Mouse (Mus musculus) kidney, embryonic 14.5 days (tissue): ENCODE data around the gene Gm11032. TPM values are rescaled to one million over a fixed set of nuclear protein-coding genes. Genes with fewer than 3 reads are reported as not detected.

Experiments
- ATAC-seq: fragments of 200-750 bp; cut with Nextera tagmentation; 2 replicates; pipeline ENCODE4 v1.8.0; 2017; ENCODE audit warnings: moderate number of reproducible peaks, mild to moderate bottlenecking, moderate TSS enrichment, moderate library complexity; ENCODE audit not compliant: low FRiP score, low TSS enrichment
- H3K27ac ChIP-seq: fragments of 300-500 bp; sonication (generic); 2 replicates; pipeline ENCODE4 v1.5.1; 2014; ENCODE audit warnings: low read depth, mild to moderate bottlenecking, low read length, moderate library complexity, mixed read lengths
- H3K27me3 ChIP-seq: fragments of 300-500 bp; sonication (generic); 2 replicates; pipeline ENCODE4 v1.6.1; 2014; ENCODE audit warnings: mild to moderate bottlenecking, low read length; ENCODE audit not compliant: control insufficient read depth, insufficient read depth
- H3K36me3 ChIP-seq: fragments of 300-500 bp; sonication (generic); 2 replicates; pipeline ENCODE4 v1.6.1; 2014; ENCODE audit warnings: low read length, mixed read lengths; ENCODE audit not compliant: control insufficient read depth, insufficient read depth
- H3K4me1 ChIP-seq: fragments of 300-500 bp; sonication (generic); 2 replicates; pipeline ENCODE4 v1.6.1; 2014; ENCODE audit warnings: low read length, mixed read lengths; ENCODE audit not compliant: control insufficient read depth, insufficient read depth
- H3K4me2 ChIP-seq: fragments of 300-500 bp; sonication (generic); replicated peaks from 2 replicates; pipeline ENCODE4 v1.6.1; 2014; ENCODE audit warnings: low read depth, mild to moderate bottlenecking, low read length
- H3K4me3 ChIP-seq: fragments of 300-500 bp; sonication (generic); 2 replicates; pipeline ENCODE4 v1.5.1; 2014; ENCODE audit warnings: mild to moderate bottlenecking, low read length
- H3K9ac ChIP-seq: fragments of 300-500 bp; sonication (generic); 2 replicates; pipeline ENCODE4 v1.6.1; 2014; ENCODE audit warnings: low read depth, mild to moderate bottlenecking, low read length, moderate library complexity
- H3K9me3 ChIP-seq: fragments of 300-500 bp; sonication (generic); 2 replicates; pipeline ENCODE4 v1.6.1; 2016; ENCODE audit warnings: low read length; ENCODE audit not compliant: control insufficient read depth
- WGBS: fragments of 180-500 bp; shearing (Covaris S2); extraction: QIAGEN DNeasy Blood & Tissue Kit; methylation state at CpG from one replicate; pipeline ENCODE4 v1.1.7; 2014; 5-methylcytosine and 5-hydroxymethylcytosine counted together
- polyA plus RNA-seq: library from polyadenylated mRNA; unstranded; fragments of >200 nt; fragmentation: Nextera tagmentation; extraction: Ambion mirVana; gene quantifications from 2 replicates; pipeline ENCODE4 v1.2.1, GENCODE M21; 2014

The Gm11032 gene
- polyA plus RNA-seq, 1 experiment from 2014 or later: not detected

DNA sequence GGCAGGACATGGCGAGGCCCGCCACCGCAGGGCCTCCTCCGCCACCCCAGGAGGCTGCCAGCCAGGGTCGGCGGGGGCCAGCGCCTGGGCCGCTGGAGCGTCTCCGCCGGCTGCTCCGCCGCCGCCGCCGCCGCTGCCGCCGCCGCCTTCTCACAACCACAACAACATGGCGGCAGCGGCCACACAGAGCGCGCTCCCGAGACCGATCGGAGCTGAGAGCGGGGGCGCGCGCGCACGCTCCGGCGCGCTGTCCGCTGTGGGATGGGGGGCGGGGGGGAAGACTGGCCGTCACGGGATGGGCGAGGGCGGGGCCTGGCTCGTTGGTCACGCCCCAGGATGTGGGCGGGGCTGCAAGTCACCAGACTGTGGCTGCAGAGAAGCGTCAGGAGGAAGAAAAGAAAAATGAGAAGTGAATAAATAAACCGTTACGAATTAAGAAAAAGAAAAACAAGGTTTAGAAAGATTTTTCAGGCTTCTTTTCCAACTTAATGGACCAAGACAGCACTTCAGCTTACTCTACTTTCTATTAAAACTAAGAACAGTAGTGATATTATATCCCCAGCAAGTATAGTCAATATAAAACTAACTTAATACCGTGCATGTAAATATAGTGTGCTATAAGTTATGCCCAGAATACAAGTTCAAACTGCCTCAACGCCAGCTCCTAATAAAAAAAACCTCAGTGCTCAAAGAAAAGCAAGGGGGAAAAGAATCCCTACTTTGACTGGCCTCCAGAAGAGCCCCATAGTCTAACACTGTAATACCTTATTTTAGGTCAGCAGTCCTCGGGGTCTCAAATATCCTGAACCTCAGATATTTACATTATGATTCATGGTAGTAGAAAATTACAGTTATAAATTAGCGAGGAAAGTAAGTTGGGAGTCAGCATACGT, 25.0 kb upstream of the Gm11032 start, which contains the start of gene Mtmr3:
Mtmr3 (minus strand) TSS at position 256 of the 893 bp plus-strand sequence.
- H3K9me3 ChIP-seq: no peaks in the 10 kb centered on the region
- peak within 1 kb of the TSS; percentile 97 for H3K4me3 ChIP-seq
- peak within 1 kb of the TSS; percentile 93 for H3K9ac ChIP-seq
- H3K27ac ChIP-seq: peak within 1 kb of the TSS; percentile 95
- 5% methylated on average over 43 of the region's 53 CpGs for WGBS
- peak; percentile 94 for ATAC-seq
- no peaks in the 10 kb centered on the region for H3K27me3 ChIP-seq
- H3K4me2 ChIP-seq: peak within 1 kb of the TSS; percentile 60
- no peaks in the 10 kb centered on the region for H3K36me3 ChIP-seq
- H3K4me1 ChIP-seq: peaks cover 7% of the 10 kb centered on the region

DNA sequence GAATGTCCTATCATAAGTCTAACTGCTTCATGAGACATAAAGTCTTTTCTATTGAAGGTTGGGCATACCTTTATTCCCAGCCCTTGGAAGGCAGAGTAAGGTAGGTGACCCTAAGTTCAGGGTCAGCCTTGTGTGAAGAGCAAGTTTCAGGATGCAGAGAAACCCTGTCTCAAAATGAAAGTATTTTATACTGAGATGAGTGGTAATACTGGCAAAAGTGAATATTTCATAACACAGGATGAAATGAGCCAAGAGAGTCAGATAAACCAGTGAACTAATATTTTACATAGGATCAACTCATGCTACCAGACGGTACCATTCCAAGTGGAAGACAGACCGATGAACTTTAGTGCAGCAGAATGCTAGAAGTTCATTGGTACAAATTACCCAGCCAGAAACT, 21.5 kb upstream of the Gm11032 start:
- H3K4me3 ChIP-seq: no peak overlapping the region
- no peaks in the 10 kb centered on the region for H3K36me3 ChIP-seq
- no peak overlapping the region for H3K27ac ChIP-seq
- no peak overlapping the region for H3K9ac ChIP-seq
- no peak overlapping the region for H3K4me2 ChIP-seq
- no peak for ATAC-seq
- H3K9me3 ChIP-seq: no peaks in the 10 kb centered on the region
- H3K27me3 ChIP-seq: no peaks in the 10 kb centered on the region
- WGBS: 87% methylated on average over 2 of the region's 2 CpGs
- H3K4me1 ChIP-seq: peaks cover 6% of the 10 kb centered on the region; the same call in 1 of the 2 replicates

DNA sequence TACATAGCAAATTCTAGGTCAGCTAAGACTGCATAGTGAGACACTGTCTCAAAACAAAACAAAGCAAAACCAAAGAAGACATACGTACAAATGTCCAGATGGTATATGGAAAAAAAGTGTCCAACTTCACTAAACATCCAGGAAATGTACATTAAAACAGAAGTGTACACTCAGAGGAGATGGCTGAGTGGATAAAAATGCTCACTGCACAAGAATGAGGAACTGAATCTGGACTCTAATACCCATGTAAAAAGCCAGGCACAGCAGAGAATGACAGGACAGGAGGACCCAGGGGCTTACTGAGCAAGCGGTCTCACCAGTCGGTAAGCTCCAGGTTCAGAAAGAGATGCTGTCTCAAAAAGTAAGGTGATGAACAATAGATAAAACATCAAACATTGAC, 20.0 kb upstream of the Gm11032 start:
- Histone ChIP-seq H3K36me3 (no peaks in the 10 kb centered on the region), H3K9me3 (no peaks in the 10 kb centered on the region), H3K27me3 (no peaks in the 10 kb centered on the region), H3K4me2 (no peak overlapping the region), H3K4me1 (peaks cover 16% of the 10 kb centered on the region; the same call in 1 of the 2 replicates), H3K9ac (no peak overlapping the region), H3K27ac (no peak overlapping the region), H3K4me3 (no peak overlapping the region)
- no peak for ATAC-seq
- WGBS: 91% methylated on average over 3 of the region's 3 CpGs

DNA sequence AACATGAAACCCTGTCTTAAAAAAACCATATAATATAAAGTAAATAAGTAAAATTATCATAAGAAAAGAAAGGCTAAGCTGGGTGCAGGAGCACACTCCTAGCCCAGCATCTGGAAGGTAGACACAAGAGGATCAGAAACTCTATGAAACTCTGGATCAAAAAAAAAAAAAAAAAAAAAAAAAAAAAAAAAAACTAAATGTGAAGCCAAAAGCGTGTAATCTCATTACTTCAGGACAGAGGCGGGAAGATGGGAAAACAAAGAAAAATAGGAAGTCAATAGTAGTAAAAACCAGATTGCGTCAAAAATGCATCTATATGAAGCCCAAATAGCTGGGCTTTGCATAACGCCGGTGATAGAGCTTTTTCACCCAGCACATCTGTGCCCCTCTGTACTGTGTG, 18.0 kb upstream of the Gm11032 start:
- H3K9me3 ChIP-seq: no peaks in the 10 kb centered on the region
- no peaks in the 10 kb centered on the region for H3K36me3 ChIP-seq
- H3K27ac ChIP-seq: no peak overlapping the region
- H3K4me2 ChIP-seq: no peak overlapping the region
- 91% methylated on average over 5 of the region's 5 CpGs for WGBS
- H3K4me3 ChIP-seq: no peak overlapping the region
- no peaks in the 10 kb centered on the region for H3K27me3 ChIP-seq
- ATAC-seq: no peak
- peaks cover 16% of the 10 kb centered on the region; the same call in 1 of the 2 replicates for H3K4me1 ChIP-seq
- no peak overlapping the region for H3K9ac ChIP-seq

DNA sequence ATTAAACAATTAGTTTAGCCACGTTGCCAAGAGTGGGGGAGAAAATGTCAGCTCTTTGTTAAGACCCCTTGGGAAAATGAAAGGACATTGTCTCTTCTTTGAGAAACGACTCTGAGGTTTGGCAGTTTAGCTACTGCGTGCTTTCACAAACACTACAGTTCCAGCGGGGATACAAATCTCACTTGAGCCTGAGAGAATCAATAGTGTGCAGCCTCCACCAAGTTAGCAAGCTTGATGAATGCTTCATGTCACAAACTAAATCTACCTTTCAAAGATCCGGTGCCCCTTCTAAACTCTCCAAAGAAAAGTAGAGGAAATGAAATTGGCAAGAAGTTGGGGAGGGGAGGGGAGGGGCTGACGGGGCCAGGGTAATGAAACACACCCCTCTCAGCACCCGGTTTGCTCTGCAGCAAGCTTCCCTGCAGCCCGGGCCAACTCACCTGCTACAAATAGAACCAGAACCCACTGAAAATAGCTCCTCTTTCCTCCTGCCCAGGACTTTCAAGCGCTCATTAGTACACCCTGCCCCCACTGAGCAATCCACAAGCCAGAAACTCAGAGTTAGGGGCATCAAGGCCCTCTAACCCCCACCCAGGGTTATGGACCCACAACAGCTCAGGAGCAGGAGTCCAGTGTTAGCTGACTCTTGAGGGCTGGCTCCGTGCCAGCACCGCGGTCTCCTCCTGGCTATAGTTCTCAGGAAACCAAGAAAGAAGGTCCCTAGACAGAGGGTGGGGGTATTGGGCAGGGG, 17.0 kb upstream of the Gm11032 start:
- no peak overlapping the region for H3K9ac ChIP-seq
- 31% methylated on average over 12 of the region's 12 CpGs for WGBS
- no peak overlapping the region for H3K4me3 ChIP-seq
- no peak for ATAC-seq
- H3K27ac ChIP-seq: no peak overlapping the region
- H3K36me3 ChIP-seq: no peaks in the 10 kb centered on the region
- no peak overlapping the region for H3K4me2 ChIP-seq
- H3K27me3 ChIP-seq: no peaks in the 10 kb centered on the region
- no peaks in the 10 kb centered on the region for H3K9me3 ChIP-seq
- peaks cover 16% of the 10 kb centered on the region; the same call in 1 of the 2 replicates for H3K4me1 ChIP-seq

DNA sequence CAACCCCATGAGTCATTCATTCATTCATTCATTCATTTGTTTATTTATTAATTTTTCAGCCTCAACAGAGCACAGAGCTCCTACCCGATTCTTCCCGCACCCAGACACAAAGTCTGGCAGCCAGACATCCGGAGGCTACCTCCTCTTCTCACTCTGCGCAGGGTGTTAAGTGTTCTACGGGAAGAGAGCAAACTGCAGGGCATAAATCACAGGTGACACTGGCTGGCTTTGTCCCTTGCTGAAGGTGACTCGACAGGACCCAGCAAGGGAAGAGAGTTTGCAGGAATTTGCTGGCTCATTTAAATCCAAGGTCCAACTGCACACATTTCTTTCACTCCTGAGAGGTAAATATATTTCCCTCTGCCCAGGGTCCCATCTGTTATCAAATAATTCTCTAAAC, 15.4 kb upstream of the Gm11032 start:
- Histone ChIP-seq H3K9me3 (no peaks in the 10 kb centered on the region), H3K4me3 (no peak overlapping the region), H3K36me3 (no peaks in the 10 kb centered on the region), H3K4me2 (no peak overlapping the region), H3K9ac (0 out of 2 replicates have a peak overlapping the region, but pooled peaks have one; percentile 18), H3K27me3 (no peaks in the 10 kb centered on the region), H3K27ac (no peak overlapping the region), H3K4me1 (peaks cover 16% of the 10 kb centered on the region; the same call in 1 of the 2 replicates)
- 6% methylated on average over 6 of the region's 6 CpGs for WGBS
- ATAC-seq: no peak; the same call in 1 of the 2 replicates

DNA sequence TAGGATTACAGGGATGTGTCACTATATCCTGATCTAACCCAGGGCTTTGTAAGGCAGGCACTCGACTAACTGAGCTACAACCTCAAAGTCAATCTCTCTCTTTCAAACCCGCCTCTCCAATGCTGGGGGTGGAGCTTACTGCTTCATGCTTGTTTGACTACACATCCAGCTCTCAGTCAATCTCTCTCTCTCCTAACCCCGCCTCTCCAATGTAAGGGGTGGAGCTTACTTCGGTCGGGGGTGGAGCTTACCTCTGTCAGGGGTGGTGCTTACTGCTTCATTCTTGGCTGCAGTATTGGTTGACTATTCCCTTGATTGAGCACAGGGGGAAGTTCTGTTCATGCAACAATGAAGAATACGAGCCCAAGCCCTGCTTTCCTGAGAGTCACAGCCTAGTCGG, 14.5 kb upstream of the Gm11032 start:
- H3K27ac ChIP-seq: no peak overlapping the region
- H3K4me2 ChIP-seq: no peak overlapping the region
- H3K36me3 ChIP-seq: no peaks in the 10 kb centered on the region
- no peak overlapping the region for H3K9ac ChIP-seq
- H3K4me3 ChIP-seq: no peak overlapping the region
- no peaks in the 10 kb centered on the region for H3K9me3 ChIP-seq
- ATAC-seq: no peak
- peaks cover 16% of the 10 kb centered on the region; the same call in 1 of the 2 replicates for H3K4me1 ChIP-seq
- no peaks in the 10 kb centered on the region for H3K27me3 ChIP-seq
- WGBS: 54% methylated on average over 7 of the region's 7 CpGs

DNA sequence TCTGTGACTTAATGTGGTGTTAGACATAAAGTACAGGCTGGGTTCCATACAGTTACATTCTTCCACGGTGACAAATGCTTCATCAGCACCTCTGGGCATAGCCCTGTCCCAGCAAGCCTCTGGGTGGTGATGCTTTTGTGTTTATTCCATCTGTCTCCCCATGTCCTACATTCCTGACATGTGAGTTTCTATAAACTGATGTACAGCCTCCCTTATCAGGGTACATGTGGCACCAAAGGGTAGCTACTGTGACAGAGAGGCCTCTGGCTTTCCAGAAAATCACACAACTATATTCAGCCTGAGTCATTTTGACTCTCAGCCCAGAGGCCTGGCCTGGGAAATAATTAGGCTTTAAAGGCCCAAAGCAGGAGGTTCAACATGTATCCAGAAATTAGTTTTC, 13.3 kb upstream of the Gm11032 start:
- Histone ChIP-seq H3K27me3 (no peaks in the 10 kb centered on the region), H3K36me3 (no peaks in the 10 kb centered on the region), H3K27ac (no peak overlapping the region), H3K4me3 (no peak overlapping the region), H3K9me3 (no peaks in the 10 kb centered on the region), H3K9ac (no peak overlapping the region), H3K4me2 (no peak overlapping the region), H3K4me1 (peaks cover 16% of the 10 kb centered on the region; the same call in 1 of the 2 replicates)
- ATAC-seq: no peak
- 74% methylated on average over 1 of the region's 1 CpGs for WGBS

DNA sequence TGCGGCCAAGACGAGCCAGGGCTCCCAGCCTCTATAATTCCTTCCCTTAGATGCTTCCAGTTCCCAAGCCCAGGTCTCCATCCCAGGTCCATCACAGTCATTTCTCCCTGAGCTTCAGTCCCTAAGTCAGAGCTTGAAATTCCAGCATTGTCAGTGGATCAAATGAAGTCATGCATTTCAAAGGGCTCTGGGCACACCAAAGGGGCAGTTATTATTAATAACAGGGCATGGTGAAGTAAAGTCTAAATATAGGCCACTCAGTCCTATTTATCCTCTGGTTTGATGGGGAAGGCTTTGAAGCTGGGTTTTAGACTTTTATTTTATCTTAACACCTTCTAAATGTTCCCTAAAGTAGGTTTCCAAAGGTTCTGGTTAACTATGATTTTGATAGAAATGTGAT, 8.0 kb upstream of the Gm11032 start:
- no peaks in the 10 kb centered on the region for H3K4me1 ChIP-seq
- no peak overlapping the region for H3K9ac ChIP-seq
- H3K9me3 ChIP-seq: no peaks in the 10 kb centered on the region
- 60% methylated on average over 2 of the region's 2 CpGs for WGBS
- no peaks in the 10 kb centered on the region for H3K36me3 ChIP-seq
- no peaks in the 10 kb centered on the region for H3K27me3 ChIP-seq
- H3K4me3 ChIP-seq: no peak overlapping the region
- H3K27ac ChIP-seq: no peak overlapping the region
- no peak for ATAC-seq
- H3K4me2 ChIP-seq: no peak overlapping the region
